Mouse (Mus musculus): Measurements from ENCODE around the gene Klhl42.

Gene Klhl42

GRCm38 (mm10) chr6:147091136-147092120, at the start of gene Klhl42:
Gene Klhl42 (plus strand): TSS chr6:147091379.
- DNase-seq = peak; percentile 90

GRCm38 (mm10) chr6:147042291-147043290, 48.6 kb upstream of the Klhl42 start, which contains the start of gene Mrps35:
Gene Mrps35 (plus strand): TSS chr6:147042764.
- peak; percentile 92 for DNase-seq

GRCm38 (mm10) chr6:147043633-147044032, 47.5 kb upstream of the Klhl42 start:
- no peak for DNase-seq

- DNase-seq = no peak
These were observed 41.9 kb upstream of the Klhl42 start for GRCm38 (mm10) chr6:147049239-147049805.

- DNase-seq = no peak
These were observed 39.5 kb upstream of the Klhl42 start for GRCm38 (mm10) chr6:147051666-147052065.

- no peak for DNase-seq
These were observed 38.7 kb upstream of the Klhl42 start for GRCm38 (mm10) chr6:147052440-147052839.

GRCm38 (mm10) chr6:147053785-147054646, 37.2 kb upstream of the Klhl42 start:
- DNase-seq = no peak

- DNase-seq = no peak
These were observed 35.7 kb upstream of the Klhl42 start for GRCm38 (mm10) chr6:147055374-147055977.

- no peak for DNase-seq
These were observed 31.9 kb upstream of the Klhl42 start for GRCm38 (mm10) chr6:147059326-147059725.

GRCm38 (mm10) chr6:147061630-147062029, 29.5 kb upstream of the Klhl42 start:
- no peak for DNase-seq

GRCm38 (mm10) chr6:147062034-147062433, 29.1 kb upstream of the Klhl42 start:
- no peak for DNase-seq

- no peak for DNase-seq
These were observed 28.5 kb upstream of the Klhl42 start for GRCm38 (mm10) chr6:147062694-147063093.

GRCm38 (mm10) chr6:147064226-147064943, 26.8 kb upstream of the Klhl42 start:
- DNase-seq = no peak

- DNase-seq = no peak
These were observed 26.3 kb upstream of the Klhl42 start for GRCm38 (mm10) chr6:147064944-147065261.

- DNase-seq = no peak
These were observed 15.3 kb upstream of the Klhl42 start for GRCm38 (mm10) chr6:147075808-147076387.

- DNase-seq = no peak
These were observed 14.3 kb upstream of the Klhl42 start for GRCm38 (mm10) chr6:147076878-147077277.

GRCm38 (mm10) chr6:147079919-147080318, 11.3 kb upstream of the Klhl42 start:
- DNase-seq = no peak

- no peak for DNase-seq
These were observed 5.7 kb upstream of the Klhl42 start for GRCm38 (mm10) chr6:147085398-147086040.

- peak; percentile 31 for DNase-seq
These were observed 4.5 kb upstream of the Klhl42 start, which contains the start of gene Mansc4 for GRCm38 (mm10) chr6:147086594-147087225. Gene Mansc4 (minus strand): TSS chr6:147087032.
